Comparison of ENCODE assay signal across 8 mouse cellular contexts in genomic region chr5:100821375-100821774, GRCm38 (mm10). TPM values are rescaled to one million over a fixed set of nuclear protein-coding genes. Genes with fewer than 3 reads are reported as not detected.
DNase-seq lines count a peak whose midpoint lies in the region; ATAC-seq and TF ChIP-seq lines count a peak whose summit lies in the region.

No protein-coding gene starts in this region.

- H3K36me3 ChIP-seq in forebrain, embryonic 14.5 days (ENCODE audit: control insufficient read depth, insufficient read depth, low read length) = no peaks in the 10 kb centered on the region; the same call in 1 of the 2 replicates
- peaks cover 5% of the 10 kb centered on the region; the same call in 1 of the 2 replicates for H3K36me3 ChIP-seq in liver, embryonic 15.5 days (replicated peaks)

- peak overlapping the region; percentile 91 for H3K4me3 ChIP-seq in gastrocnemius, adult 2 months
- H3K4me3 ChIP-seq in forebrain, embryonic 14.5 days (ENCODE audit: low read depth, low read length) = peak overlapping the region; percentile 80
- H3K4me3 ChIP-seq in liver, embryonic 15.5 days (replicated peaks) = peak overlapping the region; percentile 90

- TF ChIP-seq CTCF in gastrocnemius, adult 2 months (IDR thresholded peaks at IDR 0.05) = no peak

- peak overlapping the region; percentile 86 for H3K4me2 ChIP-seq in forebrain, embryonic 14.5 days (ENCODE audit: low read length)
- H3K4me2 ChIP-seq in liver, embryonic 15.5 days = peak overlapping the region; percentile 92

- no peaks in the 10 kb centered on the region for H3K4me1 ChIP-seq in forebrain, embryonic 14.5 days (ENCODE audit: control insufficient read depth, insufficient read depth, low read length)
- peaks cover 20% of the 10 kb centered on the region for H3K4me1 ChIP-seq in liver, embryonic 15.5 days (replicated peaks)

- no peak overlapping the region for H3K9ac ChIP-seq in forebrain, embryonic 14.5 days (ENCODE audit: low read length)
- no peak overlapping the region; the same call in 1 of the 2 replicates for H3K9ac ChIP-seq in liver, embryonic 15.5 days

- ATAC-seq in forebrain, embryonic 14.5 days = no peak
- ATAC-seq in liver, embryonic 15.5 days (ENCODE audit: insufficient read depth) = no peak

- H3K27me3 ChIP-seq in forebrain, embryonic 14.5 days (replicated peaks; ENCODE audit: control insufficient read depth, insufficient read depth, low read length) = 0 out of 2 replicates have a peak, but pooled peaks cover 3% of the 10 kb centered on the region
- no peaks in the 10 kb centered on the region for H3K27me3 ChIP-seq in liver, embryonic 15.5 days

- intact Hi-C loops in gastrocnemius, adult 2 months (cut with DNase I) = no loop called here

- 83% methylated on average over 8 of the region's 8 CpGs for WGBS in forebrain, embryonic 14.5 days
- 66% methylated on average over 8 of the region's 8 CpGs for WGBS in liver, embryonic 15.5 days (ENCODE audit: insufficient replicate concordance)

- H3K9me3 ChIP-seq in forebrain, embryonic 14.5 days (replicated peaks; ENCODE audit: control insufficient read depth, low read length) = no peaks in the 10 kb centered on the region
- no peaks in the 10 kb centered on the region for H3K9me3 ChIP-seq in liver, embryonic 15.5 days (replicated peaks)

- H3K27ac ChIP-seq in gastrocnemius, adult 2 months = peak overlapping the region; percentile 92
- H3K27ac ChIP-seq in forebrain, embryonic 14.5 days (ENCODE audit: low read depth, low read length) = no peak overlapping the region
- H3K27ac ChIP-seq in liver, embryonic 15.5 days (replicated peaks) = no peak overlapping the region

- no peak for DNase-seq in gastrocnemius, adult 2 months
- DNase-seq in gastrocnemius, adult 18-20 months (ENCODE audit: low spot score) = no peak
- DNase-seq in 3T3-L1 (ENCODE audit: low read depth, low spot score) = peak; percentile 81
- no peak for DNase-seq in forebrain, embryonic 14.5 days (ENCODE audit: low spot score)
- no peak for DNase-seq in thymus, postnatal 25 days
- DNase-seq in adrenal gland, postnatal 25 days = no peak
- no peak for DNase-seq in cerebellum, postnatal 10 days

RNA-seq across cellular contexts. Expression of gene Abraxas1, which starts 0.6 kb away (rescaled TPM):
- 1 to 10 TPM; 4.3 to 4.4 TPM for total RNA-seq in gastrocnemius, adult 2 months (2021)
- 1 to 10 TPM; 4.1 to 4.9 TPM for total RNA-seq in gastrocnemius, adult 18-20 months (2021)
- 11.8 and 13.4 TPM in 2 replicates for polyA plus RNA-seq in forebrain, embryonic 14.5 days (2014; fragmentation: Nextera tagmentation; extraction: Ambion mirVana)
- 14.1 and 14.9 TPM in 2 replicates for polyA plus RNA-seq in liver, embryonic 15.5 days (2015; fragmentation: Nextera tagmentation; extraction: Ambion mirVana)
- 13.6 and 18.7 TPM in 2 replicates for total RNA-seq in adrenal gland, postnatal 25 days (2021)

RNA-seq across cellular contexts. Expression of gene Mrps18c, which starts 22.9 kb away (rescaled TPM):
- total RNA-seq in gastrocnemius, adult 2 months (2021) = 10 to 100 TPM; 62.6 to 74.4 TPM
- 10 to 100 TPM; 69.9 to 71.4 TPM for total RNA-seq in gastrocnemius, adult 18-20 months (2021)
- polyA plus RNA-seq in forebrain, embryonic 14.5 days (2014; fragmentation: Nextera tagmentation; extraction: Ambion mirVana) = 156 and 172 TPM in 2 replicates
- 101 and 122 TPM in 2 replicates for polyA plus RNA-seq in liver, embryonic 15.5 days (2015; fragmentation: Nextera tagmentation; extraction: Ambion mirVana)
- 82.3 and 82.5 TPM in 2 replicates for total RNA-seq in adrenal gland, postnatal 25 days (2021)

RNA-seq across cellular contexts. Expression of gene Helq, which starts 23.0 kb away (rescaled TPM):
- total RNA-seq in gastrocnemius, adult 2 months (2021) = 1 to 10 TPM; 5.1 to 5.3 TPM
- 1 to 10 TPM; 3.5 to 4.5 TPM for total RNA-seq in gastrocnemius, adult 18-20 months (2021)
- polyA plus RNA-seq in forebrain, embryonic 14.5 days (2014; fragmentation: Nextera tagmentation; extraction: Ambion mirVana) = 16.0 and 20.5 TPM in 2 replicates
- polyA plus RNA-seq in liver, embryonic 15.5 days (2015; fragmentation: Nextera tagmentation; extraction: Ambion mirVana) = 10.0 and 11.5 TPM in 2 replicates
- 8.6 and 10.5 TPM in 2 replicates for total RNA-seq in adrenal gland, postnatal 25 days (2021)

RNA-seq across cellular contexts. Expression of gene Gpat3, which starts 24.1 kb away (rescaled TPM):
- total RNA-seq in gastrocnemius, adult 2 months (2021) = 1 to 10 TPM; 2.7 to 8.2 TPM
- 10 to 100 TPM in 1 of 2 experiments, 1 to 10 TPM in 1; 4.8 to 10.3 TPM for total RNA-seq in gastrocnemius, adult 18-20 months (2021)
- 0.33 and 0.69 TPM in 2 replicates for polyA plus RNA-seq in forebrain, embryonic 14.5 days (2014; fragmentation: Nextera tagmentation; extraction: Ambion mirVana)
- 3.4 and 4.2 TPM in 2 replicates for polyA plus RNA-seq in liver, embryonic 15.5 days (2015; fragmentation: Nextera tagmentation; extraction: Ambion mirVana)
- total RNA-seq in adrenal gland, postnatal 25 days (2021) = 5.0 and 8.7 TPM in 2 replicates
